Mouse (Mus musculus) embryonic facial prominence, embryonic 12.5 days (tissue): ENCODE results near the gene Sec23b. TPM values are rescaled to one million over a fixed set of nuclear protein-coding genes. Genes with fewer than 3 reads are reported as not detected.

Experiments used
- ATAC-seq: fragments of 200-750 bp; cut with Nextera tagmentation; 2 replicates; pipeline ENCODE4 v1.8.0; 2017; ENCODE audit not compliant: insufficient number of reproducible peaks, insufficient read depth, low FRiP score, low TSS enrichment
- H3K27ac ChIP-seq: fragments of 300-500 bp; sonication (generic); 2 replicates; pipeline ENCODE4 v1.5.1; 2016; ENCODE audit warnings: mild to moderate bottlenecking
- H3K27me3 ChIP-seq: fragments of 300-500 bp; sonication (generic); 2 replicates; pipeline ENCODE4 v1.6.1; 2016; ENCODE audit warnings: mild to moderate bottlenecking, moderate library complexity
- H3K36me3 ChIP-seq: fragments of 300-500 bp; sonication (generic); 2 replicates; pipeline ENCODE4 v1.6.1; 2016; ENCODE audit warnings: mild to moderate bottlenecking
- H3K4me1 ChIP-seq: fragments of 300-500 bp; sonication (generic); 2 replicates; pipeline ENCODE4 v1.6.1; 2016
- H3K4me2 ChIP-seq: fragments of 300-500 bp; sonication (generic); replicated peaks from 2 replicates; pipeline ENCODE4 v1.6.1; 2016; ENCODE audit warnings: mild to moderate bottlenecking, moderate library complexity
- H3K4me3 ChIP-seq: fragments of 300-500 bp; sonication (generic); 2 replicates; pipeline ENCODE4 v1.5.1; 2016; ENCODE audit warnings: mild to moderate bottlenecking
- H3K9ac ChIP-seq: fragments of 300-500 bp; sonication (generic); 2 replicates; pipeline ENCODE4 v1.6.1; 2016; ENCODE audit warnings: mild to moderate bottlenecking, moderate library complexity
- H3K9me3 ChIP-seq: fragments of 300-500 bp; sonication (generic); 2 replicates; pipeline ENCODE4 v1.6.1; 2016; ENCODE audit warnings: mild to moderate bottlenecking, moderate library complexity
- WGBS: fragments of 180-500 bp; shearing (Covaris S2); methylation state at CpG from one replicate; pipeline ENCODE4 v1.1.7; 2016; 5-methylcytosine and 5-hydroxymethylcytosine counted together
- polyA plus RNA-seq: library from polyadenylated mRNA; unstranded; fragments of >200 nt; fragmentation: Nextera tagmentation; extraction: Ambion mirVana; gene quantifications from 2 replicates; pipeline ENCODE4 v1.2.1, GENCODE M21; 2016

Sec23b gene
- polyA plus RNA-seq, 1 experiment from 2014 or later, result 94.8 TPM

GRCm38 (mm10) chr2:144613956-144614355, 57.9 kb downstream of the Sec23b start:
- no peak overlapping the region for H3K4me3 ChIP-seq
- H3K9me3 ChIP-seq, result no peaks in the 10 kb centered on the region
- ATAC-seq, result no peak
- no peak overlapping the region for H3K9ac ChIP-seq
- WGBS, result 95% methylated on average over 6 of the region's 6 CpGs
- H3K4me2 ChIP-seq, result no peak overlapping the region
- no peaks in the 10 kb centered on the region for H3K27me3 ChIP-seq
- no peaks in the 10 kb centered on the region for H3K4me1 ChIP-seq
- no peaks in the 10 kb centered on the region for H3K36me3 ChIP-seq
- no peak overlapping the region for H3K27ac ChIP-seq

GRCm38 (mm10) chr2:144617074-144617874, 61.2 kb downstream of the Sec23b start:
- no peak for ATAC-seq
- H3K4me2 ChIP-seq, result no peak overlapping the region
- no peaks in the 10 kb centered on the region for H3K4me1 ChIP-seq
- no peaks in the 10 kb centered on the region for H3K9me3 ChIP-seq
- no peak overlapping the region for H3K27ac ChIP-seq
- H3K4me3 ChIP-seq, result no peak overlapping the region
- no peaks in the 10 kb centered on the region for H3K36me3 ChIP-seq
- H3K27me3 ChIP-seq, result no peaks in the 10 kb centered on the region
- 91% methylated on average over 16 of the region's 16 CpGs for WGBS
- H3K9ac ChIP-seq, result no peak overlapping the region

GRCm38 (mm10) chr2:144621491-144621890, 65.5 kb downstream of the Sec23b start:
- Histone ChIP-seq H3K4me1 (no peaks in the 10 kb centered on the region), H3K9ac (no peak overlapping the region), H3K4me2 (no peak overlapping the region), H3K4me3 (no peak overlapping the region), H3K27ac (no peak overlapping the region), H3K27me3 (no peaks in the 10 kb centered on the region), H3K9me3 (no peaks in the 10 kb centered on the region), H3K36me3 (no peaks in the 10 kb centered on the region)
- no peak for ATAC-seq
- WGBS, result 79% methylated on average over 6 of the region's 6 CpGs

- Histone ChIP-seq H3K9ac (no peak overlapping the region), H3K9me3 (no peaks in the 10 kb centered on the region), H3K4me1 (no peaks in the 10 kb centered on the region), H3K4me2 (no peak overlapping the region), H3K36me3 (no peaks in the 10 kb centered on the region), H3K27ac (no peak overlapping the region), H3K4me3 (no peak overlapping the region), H3K27me3 (no peaks in the 10 kb centered on the region)
- no peak for ATAC-seq
- WGBS, result 81% methylated on average over 2 of the region's 2 CpGs
Observed at GRCm38 (mm10) chr2:144633551-144633950, 77.5 kb downstream of the Sec23b start.

GRCm38 (mm10) chr2:144634231-144634630, 78.2 kb downstream of the Sec23b start:
- Histone ChIP-seq H3K9me3 (no peaks in the 10 kb centered on the region), H3K9ac (no peak overlapping the region), H3K4me3 (no peak overlapping the region), H3K27ac (no peak overlapping the region), H3K4me2 (no peak overlapping the region), H3K36me3 (no peaks in the 10 kb centered on the region), H3K4me1 (no peaks in the 10 kb centered on the region), H3K27me3 (no peaks in the 10 kb centered on the region)
- no peak for ATAC-seq
- 62% methylated on average over 5 of the region's 5 CpGs for WGBS

GRCm38 (mm10) chr2:144634729-144635128, 78.7 kb downstream of the Sec23b start:
- Histone ChIP-seq H3K4me1 (no peaks in the 10 kb centered on the region), H3K9me3 (no peaks in the 10 kb centered on the region), H3K9ac (no peak overlapping the region), H3K27ac (no peak overlapping the region), H3K27me3 (no peaks in the 10 kb centered on the region), H3K4me3 (no peak overlapping the region), H3K4me2 (no peak overlapping the region), H3K36me3 (no peaks in the 10 kb centered on the region)
- no peak for ATAC-seq
- 69% methylated on average over 2 of the region's 2 CpGs for WGBS

GRCm38 (mm10) chr2:144635644-144636320, 79.8 kb downstream of the Sec23b start:
- 16% methylated on average over 5 of the region's 5 CpGs for WGBS
- no peak overlapping the region for H3K9ac ChIP-seq

GRCm38 (mm10) chr2:144637204-144637603, 81.2 kb downstream of the Sec23b start:
- H3K4me2 ChIP-seq, result no peak overlapping the region
- ATAC-seq, result no peak
- no peaks in the 10 kb centered on the region for H3K36me3 ChIP-seq
- no peaks in the 10 kb centered on the region for H3K4me1 ChIP-seq
- H3K9me3 ChIP-seq, result no peaks in the 10 kb centered on the region
- 84% methylated on average over 4 of the region's 4 CpGs for WGBS
- no peak overlapping the region for H3K4me3 ChIP-seq
- H3K9ac ChIP-seq, result no peak overlapping the region
- H3K27ac ChIP-seq, result no peak overlapping the region
- no peaks in the 10 kb centered on the region for H3K27me3 ChIP-seq

More at GRCm38 (mm10) chr2:144635644-144636320, 79.8 kb downstream of the Sec23b start:
- H3K9me3 ChIP-seq, result no peaks in the 10 kb centered on the region
- no peaks in the 10 kb centered on the region for H3K27me3 ChIP-seq
- H3K4me2 ChIP-seq, result no peak overlapping the region
- no peak overlapping the region for H3K27ac ChIP-seq
- H3K4me3 ChIP-seq, result no peak overlapping the region
- ATAC-seq, result no peak
- H3K4me1 ChIP-seq, result no peaks in the 10 kb centered on the region
- H3K36me3 ChIP-seq, result no peaks in the 10 kb centered on the region

GRCm38 (mm10) chr2:144637671-144638395, 81.8 kb downstream of the Sec23b start:
- H3K36me3 ChIP-seq, result no peaks in the 10 kb centered on the region
- no peak overlapping the region for H3K4me2 ChIP-seq
- H3K4me1 ChIP-seq, result no peaks in the 10 kb centered on the region
- H3K9ac ChIP-seq, result no peak overlapping the region
- WGBS, result 79% methylated on average over 11 of the region's 12 CpGs
- H3K4me3 ChIP-seq, result no peak overlapping the region
- no peaks in the 10 kb centered on the region for H3K9me3 ChIP-seq
- no peaks in the 10 kb centered on the region for H3K27me3 ChIP-seq
- ATAC-seq, result no peak
- no peak overlapping the region for H3K27ac ChIP-seq

GRCm38 (mm10) chr2:144638719-144639118, 82.7 kb downstream of the Sec23b start:
- 66% methylated on average over 4 of the region's 4 CpGs for WGBS

GRCm38 (mm10) chr2:144640101-144640500, 84.1 kb downstream of the Sec23b start:
- no peak overlapping the region for H3K27ac ChIP-seq
- WGBS, result 68% methylated on average over 7 of the region's 7 CpGs
- H3K4me2 ChIP-seq, result no peak overlapping the region
- H3K9ac ChIP-seq, result no peak overlapping the region
- H3K9me3 ChIP-seq, result no peaks in the 10 kb centered on the region
- ATAC-seq, result no peak
- H3K4me1 ChIP-seq, result no peaks in the 10 kb centered on the region
- H3K4me3 ChIP-seq, result no peak overlapping the region
- H3K27me3 ChIP-seq, result no peaks in the 10 kb centered on the region
- H3K36me3 ChIP-seq, result no peaks in the 10 kb centered on the region

More at GRCm38 (mm10) chr2:144638719-144639118, 82.7 kb downstream of the Sec23b start:
- H3K4me1 ChIP-seq, result no peaks in the 10 kb centered on the region
- H3K9me3 ChIP-seq, result no peaks in the 10 kb centered on the region
- no peak overlapping the region for H3K27ac ChIP-seq
- no peak for ATAC-seq
- H3K9ac ChIP-seq, result no peak overlapping the region
- no peak overlapping the region for H3K4me3 ChIP-seq
- H3K27me3 ChIP-seq, result no peaks in the 10 kb centered on the region
- H3K4me2 ChIP-seq, result no peak overlapping the region
- H3K36me3 ChIP-seq, result no peaks in the 10 kb centered on the region
